36 mouse cellular contexts compared by ENCODE assay signal in genomic region chr2:105091718-105092117, GRCm38 (mm10). TPM values are rescaled to one million over a fixed set of nuclear protein-coding genes. Genes with fewer than 3 reads are reported as not detected.
"Had no signal": no experiment of that assay in that cellular context is flagged by ENCODE, and none has a peak within 500 bp of the region (broad histone marks: within the 10 kb centered on the region; RNA-seq: fewer than 3 reads in every experiment).

Gm11060 (plus strand) TSS chr2:105092018.

- H3K4me3 ChIP-seq: heart, adult 2 months; heart, embryonic 10.5 days; heart, embryonic 12.5 days; heart, embryonic 13.5 days; heart, embryonic 15.5 days; hindbrain, embryonic 10.5 days; hindbrain, embryonic 12.5 days; hindbrain, embryonic 13.5 days; hindbrain, embryonic 15.5 days; intestine, embryonic 15.5 days; layer of hippocampus, adult 2 months had no signal

- H3K27me3 ChIP-seq: heart, embryonic 12.5 days; heart, embryonic 13.5 days; heart, embryonic 15.5 days; hindbrain, embryonic 12.5 days; hindbrain, embryonic 13.5 days; hindbrain, embryonic 15.5 days; intestine, embryonic 15.5 days had no signal

- ATAC-seq: hindbrain, embryonic 16.5 days; hindbrain, postnatal 0 days; inflammation-experienced regulatory T-cells, adult 6 months; intestine, embryonic 15.5 days; intestine, embryonic 16.5 days; intestine, postnatal 0 days had no signal

- DNase-seq: heart, postnatal 4 days; kidney, adult 11 months; kidney, adult 18-20 months; kidney, adult 8-10 months; kidney, adult 9 months; kidney, postnatal 25 days; layer of hippocampus, adult 9-11 months; layer of hippocampus, postnatal 36 days had no signal

- H3K4me1 ChIP-seq: heart, embryonic 10.5 days; hindbrain, embryonic 10.5 days had no signal

- H3K36me3 ChIP-seq: heart, embryonic 10.5 days; heart, embryonic 12.5 days; heart, embryonic 13.5 days; heart, embryonic 15.5 days; hindbrain, embryonic 10.5 days; hindbrain, embryonic 12.5 days; hindbrain, embryonic 13.5 days; hindbrain, embryonic 15.5 days; intestine, embryonic 15.5 days had no signal

- H3K27ac ChIP-seq: heart, adult 2 months; heart, embryonic 10.5 days; hindbrain, embryonic 10.5 days; hindbrain, embryonic 12.5 days; hindbrain, postnatal 0 days; intestine, embryonic 15.5 days; kidney, postnatal 0 days; layer of hippocampus, adult 2 months had no signal

- H3K9ac ChIP-seq: heart, embryonic 12.5 days; heart, embryonic 13.5 days; heart, embryonic 15.5 days; hindbrain, embryonic 12.5 days; hindbrain, embryonic 13.5 days; hindbrain, embryonic 14.5 days; hindbrain, embryonic 15.5 days; intestine, embryonic 15.5 days had no signal

- H3K9me3 ChIP-seq: heart, embryonic 10.5 days; heart, embryonic 12.5 days; heart, embryonic 13.5 days; heart, embryonic 15.5 days; hindbrain, embryonic 10.5 days; hindbrain, embryonic 12.5 days; hindbrain, embryonic 13.5 days; hindbrain, embryonic 15.5 days; intestine, embryonic 15.5 days had no signal

- H3K4me2 ChIP-seq: heart, embryonic 11.5 days; heart, embryonic 12.5 days; heart, embryonic 13.5 days; heart, embryonic 15.5 days; hindbrain, embryonic 12.5 days; hindbrain, embryonic 13.5 days; hindbrain, embryonic 14.5 days; hindbrain, embryonic 15.5 days; intestine, embryonic 15.5 days had no signal

RNA-seq across cellular contexts. Expression of gene Gm11060, which starts in this region (rescaled TPM):
- polyA plus RNA-seq: heart, adult 2 months; heart, embryonic 10.5 days; heart, embryonic 11.5 days; heart, embryonic 12.5 days; heart, embryonic 13.5 days; heart, embryonic 14.5 days; heart, embryonic 15.5 days; heart, embryonic 16.5 days; heart, postnatal 0 days; hindbrain, embryonic 10.5 days; hindbrain, embryonic 11.5 days; hindbrain, embryonic 12.5 days; hindbrain, embryonic 13.5 days; hindbrain, embryonic 14.5 days; hindbrain, embryonic 15.5 days; hindbrain, embryonic 16.5 days; hindbrain, postnatal 0 days; inflammation-experienced regulatory T-cells, adult 6 months; intestine, embryonic 14.5 days; intestine, embryonic 15.5 days; intestine, embryonic 16.5 days; intestine, postnatal 0 days; kidney, adult 2 months; kidney, embryonic 14.5 days; kidney, embryonic 16.5 days; kidney, postnatal 0 days; large intestine, adult 2 months had no signal
